Mouse (Mus musculus) C2C12 (cell line): ENCODE results near the gene Zfp953.
"Not testable (repeated sequence)": the region's sequence is repeated elsewhere in the genome, so short reads cannot be mapped to it uniquely, and the experiment has no call there.

Experiments used
- CTCF ChIP-seq: IDR thresholded peaks from one replicate; pipeline ENCODE4 v1.5.1; 2011; ENCODE audit not compliant: control insufficient read depth, insufficient read depth, insufficient read length
- MYOG ChIP-seq: IDR thresholded peaks from one replicate; pipeline ENCODE4 v1.6.1; 2011; ENCODE audit not compliant: control insufficient read depth, insufficient read length; ENCODE audit errors: extremely low read depth
- USF1 ChIP-seq: IDR thresholded peaks from one replicate; pipeline ENCODE4 v1.6.1; 2011; ENCODE audit warnings: low read depth, mild to moderate bottlenecking, control low read depth, moderate library complexity

- TF ChIP-seq CTCF, USF1, MYOG: not testable (repeated sequence)
Observed at GRCm38 (mm10) chr13:67399183-67399903, 38.9 kb upstream of the Zfp953 start, which contains the start of gene Zfp429.
